Mouse (Mus musculus): ENCODE results near the gene Bud23. TPM values are rescaled to one million over a fixed set of nuclear protein-coding genes. Genes with fewer than 3 reads are reported as not detected.

The Bud23 gene
- 26.3 and 30.4 TPM in 2 replicates for polyA plus RNA-seq (2012; rRNA removed)

GRCm38 (mm10) chr5:135064909-135065446 is at the start of gene Bud23:
TSS of gene Bud23 (minus strand) at chr5:135064959.

GRCm38 (mm10) chr5:135089653-135090052 is 24.9 kb upstream of the Bud23 start, which contains the start of gene Mlxipl:
TSS of gene Mlxipl (plus strand) at chr5:135089890.

GRCm38 (mm10) chr5:135077564-135078481 is 13.1 kb upstream of the Bud23 start, which contains the start of gene Vps37d:
TSS of gene Vps37d (minus strand) at chr5:135078266.

GRCm38 (mm10) chr5:135063629-135064381 is 954 bp downstream of the Bud23 start, which contains the start of gene Dnajc30:
TSS of gene Dnajc30 (plus strand) at chr5:135064202.

GRCm38 (mm10) chr5:135023344-135024173 is 41.2 kb downstream of the Bud23 start, which contains the start of gene Stx1a:
TSS of gene Stx1a (plus strand) at chr5:135023482.

GRCm38 (mm10) chr5:135008671-135009589 is 55.8 kb downstream of the Bud23 start, which contains the start of gene Abhd11:
TSS of gene Abhd11 (plus strand) at chr5:135009152.

Other genes starting within 250 kb of the Bud23 start
- gene Tmem270, start 158.2 kb downstream of the Bud23 start, polyA plus RNA-seq (2012; rRNA removed): not detected in 2 replicates
- not detected in 2 replicates for gene Cldn13, start 149.4 kb downstream of the Bud23 start, polyA plus RNA-seq (2012; rRNA removed)
- gene Mettl27, start 132.6 kb downstream of the Bud23 start, polyA plus RNA-seq (2012; rRNA removed): 2.1 and 3.1 TPM in 2 replicates
- 16.9 and 17.5 TPM in 2 replicates for gene Cldn4, start 118.0 kb downstream of the Bud23 start, polyA plus RNA-seq (2012; rRNA removed)
- 3.1 and 3.5 TPM in 2 replicates for gene Cldn3, start 78.7 kb downstream of the Bud23 start, polyA plus RNA-seq (2012; rRNA removed)
- 26.0 and 26.5 TPM in 2 replicates for gene Abhd11, start 55.8 kb downstream of the Bud23 start, polyA plus RNA-seq (2012; rRNA removed)
- 4.6 and 4.9 TPM in 2 replicates for gene Stx1a, start 41.5 kb downstream of the Bud23 start, polyA plus RNA-seq (2012; rRNA removed)
- gene Dnajc30, start 757 bp downstream of the Bud23 start, polyA plus RNA-seq (2012; rRNA removed): 17.9 and 21.3 TPM in 2 replicates
- 2.1 and 3.0 TPM in 2 replicates for gene Vps37d, start 13.3 kb upstream of the Bud23 start, polyA plus RNA-seq (2012; rRNA removed)
- gene Mlxipl, start 24.9 kb upstream of the Bud23 start, polyA plus RNA-seq (2012; rRNA removed): 3.9 and 4.0 TPM in 2 replicates
- gene Tbl2, start 84.7 kb upstream of the Bud23 start, polyA plus RNA-seq (2012; rRNA removed): 1.7 and 2.0 TPM in 2 replicates
- 18.8 and 20.5 TPM in 2 replicates for gene Bcl7b, start 103.3 kb upstream of the Bud23 start, polyA plus RNA-seq (2012; rRNA removed)
- 6.5 and 7.3 TPM in 2 replicates for gene Baz1b, start 122.3 kb upstream of the Bud23 start, polyA plus RNA-seq (2012; rRNA removed)
- 0.52 and 1.7 TPM in 2 replicates for gene Fzd9, start 186.3 kb upstream of the Bud23 start, polyA plus RNA-seq (2012; rRNA removed)

Data from stomach, adult 2 months (tissue).